Mouse (Mus musculus) ES-Bruce4 (cell line): ENCODE measurements at regions not wholly inside any gene's neighbourhood (a gene's known extent, or its start where the extent isn't known, plus 50 kb on each side); places are given as distances from the start of the nearest gene placed in this dataset.

ENCODE experiments used
- CTCF ChIP-seq: IDR thresholded peaks from one replicate; pipeline ENCODE4 v1.8.1; 2011; ENCODE audit warnings: low read depth, low read length
- EP300 ChIP-seq: IDR thresholded peaks from 2 replicates; pipeline ENCODE4 v1.6.1; 2011; ENCODE audit warnings: low read depth, low read length; ENCODE audit not compliant: insufficient read depth
- POLR2A ChIP-seq: IDR thresholded peaks from one replicate; pipeline ENCODE4 v1.8.1; 2011; ENCODE audit warnings: low read length; ENCODE audit not compliant: insufficient read depth

DNA sequence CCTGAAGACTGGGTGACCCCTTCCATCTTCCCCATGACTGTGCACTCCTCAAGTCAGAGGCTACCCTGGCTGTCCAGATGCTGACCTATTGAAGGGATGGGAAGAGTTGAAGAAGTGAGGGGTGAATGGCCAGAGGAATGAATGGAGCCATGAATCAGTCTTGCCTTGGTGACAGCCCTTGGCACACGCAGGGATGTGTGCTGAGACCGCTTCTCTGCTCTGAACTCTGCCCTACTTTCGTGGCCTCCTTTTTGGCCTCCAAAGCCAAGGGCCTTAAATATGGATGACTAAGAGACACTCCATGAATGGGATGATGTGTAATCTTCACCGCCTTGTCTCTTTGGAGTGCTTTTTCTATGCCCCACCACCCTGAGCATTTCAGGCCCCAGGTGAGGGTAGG lies 259.7 kb downstream of the Dysf start:
- TF ChIP-seq CTCF (no peak), POLR2A (no peak), EP300 (no peak)
